Mouse (Mus musculus): ENCODE results near the gene Chsy1.

Chsy1 gene

DNA sequence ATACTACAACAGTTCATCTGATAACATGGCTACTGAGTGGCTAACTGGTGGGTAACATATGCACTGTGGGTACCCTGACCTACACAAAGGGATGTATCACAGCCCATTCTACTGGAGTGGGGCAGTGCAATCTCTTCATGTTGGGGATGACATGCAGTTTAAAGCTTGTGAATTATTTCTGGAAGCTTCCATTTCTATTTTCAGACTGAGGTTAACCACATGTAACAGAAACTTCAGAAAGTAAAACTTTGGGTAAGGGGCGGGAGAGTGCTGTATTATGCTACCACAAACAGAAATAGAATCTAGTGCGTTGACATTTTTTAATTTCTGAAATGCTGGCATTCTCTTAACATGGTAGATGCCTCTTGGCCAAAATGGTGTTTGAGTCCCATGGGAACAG is 100.6 kb downstream of the Chsy1 start:
- no peak for DNase-seq (ENCODE audit: low read depth, low spot score)

DNA sequence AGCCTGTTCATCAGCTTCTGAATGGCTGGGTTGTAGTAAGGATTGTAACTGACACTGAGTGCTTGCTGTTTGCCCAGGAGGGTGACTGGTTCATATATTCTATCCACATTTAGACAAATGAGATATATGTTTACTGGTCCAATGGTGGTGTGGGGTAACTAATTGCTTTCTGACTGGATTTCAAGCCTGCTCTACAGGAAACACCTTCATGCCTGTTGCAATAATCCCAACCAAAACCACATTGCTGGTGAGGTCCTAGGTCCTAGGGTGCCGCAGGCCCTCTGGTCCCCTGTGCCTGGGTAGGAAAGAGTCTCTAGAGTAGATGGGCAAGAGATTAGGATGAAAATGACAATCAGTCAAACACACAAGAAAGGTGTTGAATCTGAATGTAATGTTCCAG is 103.6 kb downstream of the Chsy1 start:
- no peak for DNase-seq (ENCODE audit: low read depth, low spot score)

DNA sequence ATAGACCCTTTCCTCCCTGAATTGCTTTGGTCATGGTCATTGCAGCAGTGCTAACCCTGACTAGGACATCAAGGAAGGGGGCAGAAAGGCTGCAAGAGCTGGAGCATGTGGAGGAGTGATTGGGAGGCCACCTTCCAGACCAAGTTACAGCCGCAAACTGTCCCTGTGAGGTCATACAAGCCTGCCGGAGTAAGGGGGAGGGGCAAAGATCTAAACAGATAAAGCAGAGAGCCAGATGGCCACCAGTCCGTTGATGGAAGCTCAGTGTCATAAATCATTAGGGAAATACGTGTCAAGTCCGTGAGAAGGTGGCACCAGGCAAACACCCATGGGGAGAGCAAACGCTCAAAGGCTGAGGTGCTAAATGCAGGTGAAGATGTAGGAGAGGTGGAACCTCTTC is 105.2 kb downstream of the Chsy1 start:
- no peak for DNase-seq (ENCODE audit: low read depth, low spot score)

DNA sequence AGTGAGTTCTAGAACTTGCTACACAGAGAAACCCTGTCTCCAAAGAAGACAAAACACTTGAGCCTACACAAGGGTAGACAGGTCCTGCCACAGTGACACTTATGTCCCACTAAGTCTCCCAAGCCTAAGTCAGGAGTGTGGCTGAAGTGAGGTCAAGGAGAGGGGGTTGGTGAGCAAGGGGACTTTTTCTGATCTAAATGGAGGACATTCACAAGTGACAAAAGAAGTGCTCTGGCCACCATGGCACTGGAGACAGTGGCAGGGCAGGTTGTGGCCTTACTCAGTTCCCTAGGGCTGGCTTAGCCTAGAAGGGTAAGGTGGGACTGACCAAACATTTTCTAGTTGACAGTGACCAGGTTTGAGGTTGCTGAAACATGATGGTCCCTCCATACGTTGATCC is 106.6 kb downstream of the Chsy1 start:
- DNase-seq (ENCODE audit: low read depth, low spot score) = no peak

DNA sequence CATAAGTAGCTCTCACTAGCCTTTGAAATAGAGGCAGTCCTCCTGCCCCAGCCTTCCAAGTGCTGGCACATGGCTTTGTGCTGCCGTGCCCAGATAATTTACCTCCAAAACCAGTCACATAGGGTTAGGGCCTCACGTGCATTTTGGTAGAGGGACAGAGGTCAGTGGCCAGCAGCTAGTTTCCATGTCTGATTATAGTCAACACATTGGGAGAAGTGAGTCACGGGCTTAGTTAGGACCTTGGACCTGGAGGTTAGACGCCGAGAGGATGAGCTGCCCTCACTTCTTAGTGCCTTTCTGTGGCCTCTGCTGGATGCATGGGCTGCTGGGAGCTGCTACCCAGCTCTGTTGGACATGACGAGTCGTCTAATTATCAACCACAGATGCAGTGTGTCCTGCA is 107.7 kb downstream of the Chsy1 start:
- no peak for DNase-seq (ENCODE audit: low read depth, low spot score)

DNA sequence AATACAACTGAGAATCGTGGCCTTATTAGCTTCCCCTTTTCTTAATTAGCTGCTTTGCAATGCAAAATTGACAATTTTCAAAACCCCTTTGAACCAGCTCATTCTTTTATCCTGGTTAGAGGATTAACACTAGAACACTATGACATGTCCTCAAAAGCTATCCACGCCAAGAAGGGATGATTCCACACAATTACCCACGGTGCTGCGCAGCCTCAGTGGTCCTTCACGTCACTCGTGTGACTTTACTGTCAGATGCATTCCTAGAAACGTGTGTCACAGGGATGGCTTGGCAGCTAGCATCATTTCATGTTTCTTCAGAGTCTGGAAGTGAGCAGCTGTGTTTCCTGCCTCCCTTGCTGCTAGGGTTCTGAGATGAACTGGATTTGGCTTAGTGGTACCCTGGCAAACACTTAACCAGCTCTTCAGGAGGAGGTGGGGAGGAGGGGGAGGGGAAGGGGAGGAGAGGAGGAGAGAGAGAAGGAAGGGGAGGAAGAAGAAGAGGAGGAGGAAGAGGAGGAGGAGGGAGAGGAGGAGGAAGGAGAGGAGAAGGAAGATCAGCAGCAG is 108.3 kb downstream of the Chsy1 start:
- no peak for DNase-seq (ENCODE audit: low read depth, low spot score)

DNA sequence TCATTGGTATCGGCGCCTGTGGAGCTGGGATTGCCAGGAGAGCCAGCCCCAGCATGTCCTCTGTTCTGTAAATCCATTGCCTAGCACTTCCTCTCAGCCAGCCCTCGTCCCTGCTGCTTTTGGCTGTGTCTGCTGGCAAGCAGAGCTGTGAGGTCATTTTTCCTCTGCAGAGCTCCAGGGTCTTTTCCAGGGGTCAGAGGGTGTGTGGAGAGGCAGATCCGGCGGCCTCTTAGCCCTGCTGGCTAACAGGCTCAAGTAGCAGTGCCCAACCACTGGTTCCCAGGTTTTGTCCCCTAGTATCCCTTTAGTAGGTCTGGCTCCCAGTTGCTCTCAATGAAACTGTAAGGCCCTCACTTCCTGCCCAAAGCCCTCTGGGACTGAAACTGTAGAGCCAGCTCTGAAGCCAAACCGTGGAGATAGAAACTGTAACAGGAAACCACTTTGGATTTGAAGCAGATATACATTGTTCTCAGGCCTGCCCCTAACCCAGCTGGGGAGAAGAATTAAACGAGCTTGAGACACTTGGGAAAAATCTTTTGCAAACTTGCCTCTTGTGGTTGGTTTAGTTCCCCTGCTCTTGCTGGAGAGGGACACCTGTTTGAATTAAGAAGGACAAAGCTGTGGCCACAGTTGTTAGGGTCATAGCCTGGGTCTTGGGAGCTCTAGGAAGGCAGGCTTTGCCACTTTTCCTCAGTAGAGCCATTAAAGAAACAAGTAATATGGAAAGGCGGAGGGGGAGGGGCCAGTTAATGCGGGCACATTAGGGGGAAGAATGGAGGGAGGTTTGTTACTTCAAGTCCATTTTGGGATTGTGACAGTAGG is 109.1 kb downstream of the Chsy1 start:
- DNase-seq (ENCODE audit: low read depth, low spot score) = no peak

DNA sequence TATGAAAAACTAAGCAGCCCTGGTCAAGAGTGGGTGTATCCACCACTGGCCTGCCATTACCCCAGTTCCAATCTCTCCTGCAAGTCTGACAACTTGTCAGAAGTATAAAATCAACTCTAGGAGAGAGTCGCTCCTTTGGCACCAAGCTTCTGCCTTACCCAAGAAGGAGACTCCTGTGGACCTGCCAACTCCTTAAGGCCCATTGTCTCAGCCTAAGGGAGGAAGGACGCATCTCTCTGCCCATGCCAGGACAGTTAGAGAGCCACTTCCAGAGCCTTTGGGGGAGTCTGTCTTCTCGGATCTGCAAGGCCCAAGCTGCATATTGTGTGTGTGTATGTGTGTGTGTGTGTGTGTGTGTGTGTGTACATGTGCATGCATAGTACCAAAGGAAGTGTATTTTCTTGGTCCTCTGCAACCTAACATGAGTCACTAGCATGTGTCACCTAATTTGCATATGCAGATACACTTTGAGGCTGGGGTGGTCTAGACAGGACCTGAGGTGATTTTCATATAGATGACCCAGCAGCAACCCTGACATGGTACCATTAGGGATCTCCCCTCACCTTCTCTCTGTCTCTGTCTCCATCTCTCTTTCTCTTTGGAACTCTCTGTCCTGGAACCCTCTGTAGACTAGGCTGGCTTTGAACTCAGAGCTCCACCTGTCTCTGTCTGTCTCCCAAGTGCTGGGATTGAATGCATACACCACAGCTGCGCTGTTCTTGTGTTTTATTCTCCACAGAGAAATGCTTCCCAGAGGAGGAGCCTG is 109.9 kb downstream of the Chsy1 start:
- no peak for DNase-seq (ENCODE audit: low read depth, low spot score)

DNA sequence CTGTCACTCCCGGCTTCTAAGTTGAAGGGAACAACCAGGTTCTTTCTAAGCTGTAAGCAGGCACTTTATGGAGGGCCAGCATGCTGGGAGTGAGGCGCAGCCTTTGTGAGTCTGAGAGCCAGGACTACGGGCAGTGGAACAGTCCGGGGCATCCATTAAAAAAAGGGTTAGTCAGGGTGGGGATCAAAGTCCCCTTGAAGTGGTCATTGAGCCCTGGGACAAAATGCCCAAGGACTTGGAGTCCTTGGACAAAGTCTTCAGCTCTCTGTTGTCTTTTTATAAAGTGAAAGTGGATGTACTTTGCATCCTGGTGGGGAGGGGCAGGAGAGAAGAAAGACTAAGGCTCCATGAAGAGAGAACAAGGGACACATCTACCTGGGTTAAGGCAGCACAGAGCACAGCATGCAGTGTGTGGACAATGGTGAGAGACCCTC is 110.5 kb downstream of the Chsy1 start:
- no peak for DNase-seq (ENCODE audit: low read depth, low spot score)

DNA sequence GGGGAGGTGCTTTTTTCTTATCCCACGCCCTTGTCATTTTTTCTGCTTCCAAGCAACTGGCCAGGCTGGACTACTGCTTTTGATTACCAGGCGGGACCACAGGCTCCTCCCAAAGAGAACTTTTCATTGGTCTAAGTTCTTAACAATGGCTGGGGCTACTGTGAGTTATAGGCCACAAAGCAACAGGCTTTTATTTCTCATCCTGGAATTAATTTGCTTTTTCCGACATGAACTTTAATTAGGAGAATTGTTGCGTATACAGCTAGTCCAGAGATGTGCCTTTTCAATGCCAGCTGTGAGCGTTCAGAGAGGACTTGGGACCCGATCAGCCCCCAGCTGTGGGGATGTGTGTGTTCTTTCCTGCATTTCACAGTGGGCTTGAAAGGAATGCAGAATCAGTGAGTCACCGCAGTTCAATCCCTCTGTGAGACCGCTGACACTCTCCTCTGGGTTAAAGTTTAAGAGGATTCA is 113.3 kb downstream of the Chsy1 start:
- peak; percentile 21 for DNase-seq (ENCODE audit: low read depth, low spot score)
